Mouse (Mus musculus): ENCODE data around the gene Pnmal1.
A peak's percentile ranks its signal among the peaks of the same experiment; 100 is the strongest.

DNA sequence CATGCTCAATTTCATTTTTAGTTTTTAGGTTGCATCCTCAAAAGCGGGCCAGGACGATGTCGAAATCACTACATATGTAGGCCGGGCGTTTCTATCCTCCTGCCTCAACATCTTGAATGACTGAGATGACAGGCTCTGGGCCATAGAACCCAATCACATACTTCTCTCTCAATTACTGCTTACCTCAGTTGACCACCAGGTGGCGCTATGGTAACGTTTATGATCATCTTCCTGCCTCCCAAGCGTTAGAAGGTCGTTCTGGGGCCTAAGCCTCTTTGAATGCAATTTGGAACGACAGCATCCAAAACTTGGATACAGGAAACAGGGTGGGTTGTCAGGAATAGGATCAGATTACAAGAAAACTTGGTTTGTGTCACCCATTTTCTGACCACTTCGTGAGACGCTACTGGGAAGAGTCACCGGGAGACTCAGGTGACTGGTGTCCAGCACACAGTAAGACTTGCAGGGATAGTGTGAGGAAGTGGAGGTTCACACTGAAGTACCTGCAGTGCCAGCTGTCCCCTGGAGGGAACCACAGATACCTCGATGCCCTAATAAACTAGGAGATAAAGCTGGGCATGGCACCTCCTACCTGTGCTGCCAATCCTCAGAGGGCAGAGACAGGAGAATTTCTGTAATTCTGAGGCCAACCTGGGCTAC lies 27.4 kb upstream of the Pnmal1 start:
- TF ChIP-seq CTCF (conservative IDR thresholded peaks at IDR 0.05; ENCODE audit: low read length) (peak; percentile 59), NANOG (IDR thresholded peaks at IDR 0.05; ENCODE audit: borderline replicate concordance, low read length) (no peak), POU5F1 (IDR thresholded peaks at IDR 0.05; ENCODE audit: borderline replicate concordance, low read length) (no peak)
